Mouse (Mus musculus): ENCODE measurements at regions not wholly inside any gene's neighbourhood (a gene's known extent, or its start where the extent isn't known, plus 50 kb on each side); places are given as distances from the start of the nearest gene placed in this dataset.

DNA sequence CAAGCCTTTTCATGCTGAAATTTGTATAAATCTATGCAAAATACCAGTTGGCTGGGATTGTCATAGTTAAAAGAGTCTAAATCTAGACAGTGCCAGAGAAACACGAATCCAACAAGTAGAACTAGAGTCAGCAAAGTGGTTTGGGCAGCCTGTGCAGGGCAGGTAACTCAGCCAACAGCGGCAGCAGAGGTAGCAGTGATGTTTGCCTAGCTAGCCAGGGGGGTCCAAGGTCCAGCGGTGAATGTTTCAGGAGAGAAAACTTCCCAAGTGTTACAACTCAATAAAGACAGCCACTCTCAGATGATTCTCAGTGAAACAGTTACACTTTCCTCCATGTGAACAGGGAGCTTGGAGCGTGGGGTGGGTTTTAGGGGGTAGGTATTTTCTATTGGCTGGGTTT is 259.2 kb upstream of the Tank start:
- no peak for DNase-seq (ENCODE audit: extremely low read depth)

DNA sequence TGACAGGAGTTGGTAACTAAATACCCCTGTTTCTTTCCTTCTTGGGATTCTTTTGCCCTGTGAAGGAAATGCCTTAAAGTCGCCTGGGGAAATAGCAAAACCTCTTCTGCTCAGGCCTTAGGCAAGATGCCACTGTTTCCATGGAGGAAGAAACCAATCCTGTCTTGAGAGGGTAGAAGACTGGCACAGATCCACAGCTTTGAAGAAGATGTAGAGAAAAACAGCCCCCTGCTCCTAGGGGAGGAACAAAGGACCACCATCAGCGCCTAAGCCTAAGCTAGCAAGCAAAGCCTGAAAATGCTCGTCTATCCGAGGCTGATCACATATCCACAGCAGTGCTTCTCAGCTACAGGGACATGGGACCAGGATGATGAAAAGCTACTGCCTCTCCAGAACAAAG is 268.0 kb upstream of the Tank start:
- TF ChIP-seq USF1 (IDR thresholded peaks at IDR 0.05; ENCODE audit: low read depth, low read length) (no peak), MAX (IDR thresholded peaks at IDR 0.05; ENCODE audit: low read length) (no peak), SMC3 (IDR thresholded peaks at IDR 0.05; ENCODE audit: low read depth, low read length) (no peak)
- H3K4me3 ChIP-seq (replicated peaks in 1 of 3; ENCODE audit: low read depth in 2 of 3, low read length in 2 of 3, poor library complexity in 1 of 3): no peak overlapping the region
- H3K4me1 ChIP-seq (ENCODE audit: control insufficient read depth in 1 of 2, insufficient read depth in 2 of 2): no peaks in the 10 kb centered on the region
- H3K27me3 ChIP-seq (replicated peaks): no peaks in the 10 kb centered on the region
- H3K27ac ChIP-seq (ENCODE audit: insufficient read depth, low read depth): no peak overlapping the region
- H3K36me3 ChIP-seq (replicated peaks in 1 of 2; ENCODE audit: control insufficient read depth in 1 of 2, insufficient read depth in 1 of 2, low read length in 1 of 2): no peaks in the 10 kb centered on the region
- H3K79me2 ChIP-seq (replicated peaks; ENCODE audit: control insufficient read depth, extremely low read depth, insufficient read depth, poor library complexity, severe bottlenecking): no peaks in the 10 kb centered on the region
- no peaks in the 10 kb centered on the region for H3K9me3 ChIP-seq (replicated peaks; ENCODE audit: low read length)
- dilution Hi-C loops (cut with MboI; ENCODE audit: extremely low pct_ligation_motif_present, extremely low pct_unique_long_range_greater_than_20kb, low sequenced_read_pairs): no loop called here
- H3K9ac ChIP-seq (ENCODE audit: insufficient read depth, low read depth): no peak overlapping the region
- in situ Hi-C loops (cut with MboI; ENCODE audit: low pct_ligation_motif_present, low pct_unique_long_range_greater_than_20kb, low sequenced_read_pairs): no loop called here
- no peak for DNase-seq (ENCODE audit: extremely low read depth)
- no peak overlapping the region for H3K4me2 ChIP-seq (ENCODE audit: insufficient read depth, low read depth, poor library complexity, severe bottlenecking)

More for the DNA sequence above, 259.2 kb upstream of the Tank start:
- Histone ChIP-seq H3K4me2 (ENCODE audit: insufficient read depth, low read depth, poor library complexity, severe bottlenecking) (no peak overlapping the region), H3K27me3 (replicated peaks) (no peaks in the 10 kb centered on the region), H3K4me1 (ENCODE audit: control insufficient read depth in 1 of 2, insufficient read depth in 2 of 2) (no peaks in the 10 kb centered on the region), H3K9me3 (replicated peaks; ENCODE audit: low read length) (no peaks in the 10 kb centered on the region), H3K27ac (ENCODE audit: insufficient read depth, low read depth) (no peak overlapping the region), H3K79me2 (replicated peaks; ENCODE audit: control insufficient read depth, extremely low read depth, insufficient read depth, poor library complexity, severe bottlenecking) (no peaks in the 10 kb centered on the region), H3K36me3 (replicated peaks in 1 of 2; ENCODE audit: control insufficient read depth in 1 of 2, insufficient read depth in 1 of 2, low read length in 1 of 2) (no peaks in the 10 kb centered on the region), H3K4me3 (replicated peaks in 1 of 3; ENCODE audit: low read depth in 2 of 3, low read length in 2 of 3, poor library complexity in 1 of 3) (no peak overlapping the region), H3K9ac (ENCODE audit: insufficient read depth, low read depth) (no peak overlapping the region)
- TF ChIP-seq SIN3A (IDR thresholded peaks at IDR 0.05; ENCODE audit: low read length) (no peak), BHLHE40 (IDR thresholded peaks at IDR 0.05; ENCODE audit: low read depth, low read length) (no peak), TBP (conservative IDR thresholded peaks at IDR 0.05; ENCODE audit: low read depth, low read length) (no peak), ZNF384 (IDR thresholded peaks at IDR 0.05; ENCODE audit: low read depth, low read length) (no peak), CHD2 (IDR thresholded peaks at IDR 0.05; ENCODE audit: low read length) (no peak), TCF12 (IDR thresholded peaks at IDR 0.05; ENCODE audit: low read depth, low read length) (no peak), SMC3 (IDR thresholded peaks at IDR 0.05; ENCODE audit: low read depth, low read length) (no peak), MXI1 (IDR thresholded peaks at IDR 0.05; ENCODE audit: low read depth, low read length) (no peak)
- in situ Hi-C loops (cut with MboI; ENCODE audit: low pct_ligation_motif_present, low pct_unique_long_range_greater_than_20kb, low sequenced_read_pairs) (no loop called here), dilution Hi-C loops (cut with MboI; ENCODE audit: extremely low pct_ligation_motif_present, extremely low pct_unique_long_range_greater_than_20kb, low sequenced_read_pairs) (no loop called here)

DNA sequence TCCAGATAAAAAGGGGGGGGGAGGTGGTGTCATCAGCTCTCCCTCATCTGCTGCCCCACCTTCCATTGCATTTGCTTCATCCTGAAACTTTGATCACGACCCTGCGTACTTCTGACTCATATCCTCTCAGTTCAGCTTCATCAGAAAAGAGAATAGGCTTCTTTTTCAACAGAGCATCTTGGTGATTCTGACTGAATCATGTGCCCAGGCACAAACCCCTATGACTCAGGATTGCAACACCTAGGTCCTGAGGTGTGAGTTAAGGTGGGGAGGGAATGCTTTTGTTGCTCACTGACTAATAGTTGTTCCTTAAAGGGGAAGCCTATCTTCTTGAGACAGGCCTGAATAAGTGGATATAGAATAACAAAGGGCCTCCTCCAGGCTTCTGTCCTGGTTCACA is 269.2 kb upstream of the Tank start:
- no peak for DNase-seq (ENCODE audit: extremely low read depth)
- Histone ChIP-seq H3K4me2 (ENCODE audit: insufficient read depth, low read depth, poor library complexity, severe bottlenecking) (no peak overlapping the region), H3K79me2 (replicated peaks; ENCODE audit: control insufficient read depth, extremely low read depth, insufficient read depth, poor library complexity, severe bottlenecking) (no peaks in the 10 kb centered on the region), H3K4me3 (replicated peaks in 1 of 3; ENCODE audit: low read depth in 2 of 3, low read length in 2 of 3, poor library complexity in 1 of 3) (no peak overlapping the region), H3K9ac (ENCODE audit: insufficient read depth, low read depth) (no peak overlapping the region), H3K9me3 (replicated peaks; ENCODE audit: low read length) (no peaks in the 10 kb centered on the region), H3K27ac (ENCODE audit: insufficient read depth, low read depth) (no peak overlapping the region), H3K36me3 (replicated peaks in 1 of 2; ENCODE audit: control insufficient read depth in 1 of 2, insufficient read depth in 1 of 2, low read length in 1 of 2) (no peaks in the 10 kb centered on the region), H3K27me3 (replicated peaks) (no peaks in the 10 kb centered on the region), H3K4me1 (ENCODE audit: control insufficient read depth in 1 of 2, insufficient read depth in 2 of 2) (no peaks in the 10 kb centered on the region)
- no peak for TF ChIP-seq ZC3H11A (IDR thresholded peaks at IDR 0.05; ENCODE audit: low read depth, low read length)
- TF ChIP-seq EP300 (IDR thresholded peaks at IDR 0.05; ENCODE audit: low read length): no peak
- no peak for TF ChIP-seq MEF2A (IDR thresholded peaks at IDR 0.05; ENCODE audit: borderline replicate concordance, low read depth, low read length)
- no peak for TF ChIP-seq SMC3 (IDR thresholded peaks at IDR 0.05; ENCODE audit: low read depth, low read length)
- no peak for TF ChIP-seq USF1 (IDR thresholded peaks at IDR 0.05; ENCODE audit: low read depth, low read length)
- TF ChIP-seq MAZ (IDR thresholded peaks at IDR 0.05; ENCODE audit: low read depth, low read length): no peak
- in situ Hi-C loops (cut with MboI; ENCODE audit: low pct_ligation_motif_present, low pct_unique_long_range_greater_than_20kb, low sequenced_read_pairs) (no loop called here), dilution Hi-C loops (cut with MboI; ENCODE audit: extremely low pct_ligation_motif_present, extremely low pct_unique_long_range_greater_than_20kb, low sequenced_read_pairs) (no loop called here)
